Comparison of ENCODE assay signal across 8 mouse cellular contexts in genomic region chr17:67698301-67698700, GRCm38 (mm10). TPM values are rescaled to one million over a fixed set of nuclear protein-coding genes. Genes with fewer than 3 reads are reported as not detected.
DNase-seq lines count a peak whose midpoint lies in the region; ATAC-seq and TF ChIP-seq lines count a peak whose summit lies in the region.

No protein-coding gene starts in this region.

- H3K27me3 ChIP-seq in ES-Bruce4 (ENCODE audit: control insufficient read depth, insufficient read depth, low read length, poor library complexity, severe bottlenecking): no peaks in the 10 kb centered on the region
- H3K27me3 ChIP-seq in forebrain, embryonic 11.5 days (ENCODE audit: control insufficient read depth, insufficient read depth, low read length): no peaks in the 10 kb centered on the region; the same call in 1 of the 2 replicates
- H3K27me3 ChIP-seq in limb, embryonic 11.5 days (ENCODE audit: control insufficient read depth, insufficient read depth, low read length): peaks cover 5% of the 10 kb centered on the region; the same call in 1 of the 2 replicates

- ATAC-seq in forebrain, embryonic 11.5 days (replicated peaks; ENCODE audit: low FRiP score): peak; percentile 87
- ATAC-seq in limb, embryonic 11.5 days (ENCODE audit: insufficient number of reproducible peaks, low FRiP score, low TSS enrichment, low read depth): no peak
- no peak for ATAC-seq in granulocyte monocyte progenitor cell, adult 5-6 weeks (replicated peaks; ENCODE audit: poor library complexity, severe bottlenecking)

- H3K4me2 ChIP-seq in forebrain, embryonic 11.5 days (ENCODE audit: low read depth, low read length, severe bottlenecking): peak overlapping the region; percentile 87
- H3K4me2 ChIP-seq in limb, embryonic 11.5 days (ENCODE audit: low read depth, severe bottlenecking): peak overlapping the region; percentile 96

- under 1% methylated on average over 13 of the region's 13 CpGs for WGBS in forebrain, embryonic 11.5 days
- WGBS in limb, embryonic 11.5 days: 3% methylated on average over 13 of the region's 13 CpGs

- H3K4me3 ChIP-seq in ES-Bruce4 (ENCODE audit: low read depth, low read length): peak overlapping the region; percentile 55
- H3K4me3 ChIP-seq in forebrain, embryonic 11.5 days (ENCODE audit: low read depth, low read length): peak overlapping the region; percentile 76
- H3K4me3 ChIP-seq in limb, embryonic 11.5 days (ENCODE audit: low read depth, low read length): peak overlapping the region; percentile 72

- no peak for TF ChIP-seq POLR2A in ES-Bruce4 (IDR thresholded peaks at IDR 0.05; ENCODE audit: insufficient read depth, low read length)

- no peaks in the 10 kb centered on the region for H3K9me3 ChIP-seq in ES-Bruce4 (replicated peaks; ENCODE audit: control insufficient read depth, insufficient read depth, low read length, poor library complexity, severe bottlenecking)
- H3K9me3 ChIP-seq in forebrain, embryonic 11.5 days (ENCODE audit: control insufficient read depth, low read length): no peaks in the 10 kb centered on the region
- H3K9me3 ChIP-seq in limb, embryonic 11.5 days (ENCODE audit: control insufficient read depth, low read length): no peaks in the 10 kb centered on the region

- no peak overlapping the region for H3K27ac ChIP-seq in ES-Bruce4 (ENCODE audit: insufficient read depth, low read length)
- H3K27ac ChIP-seq in forebrain, embryonic 11.5 days (ENCODE audit: low read depth, low read length): peak overlapping the region; percentile 82
- no peak overlapping the region for H3K27ac ChIP-seq in limb, embryonic 11.5 days (replicated peaks; ENCODE audit: low read depth, low read length)

- 0 out of 2 replicates have a peak overlapping the region, but pooled peaks have one; percentile 72 for H3K9ac ChIP-seq in ES-Bruce4 (ENCODE audit: low read depth, poor library complexity, severe bottlenecking)
- peak overlapping the region; percentile 89 for H3K9ac ChIP-seq in forebrain, embryonic 11.5 days (ENCODE audit: low read length)
- H3K9ac ChIP-seq in limb, embryonic 11.5 days (ENCODE audit: low read length): no peak overlapping the region

- H3K36me3 ChIP-seq in ES-Bruce4 (ENCODE audit: control insufficient read depth, insufficient read depth, low read length, poor library complexity, severe bottlenecking): no peaks in the 10 kb centered on the region
- no peaks in the 10 kb centered on the region for H3K36me3 ChIP-seq in forebrain, embryonic 11.5 days (ENCODE audit: control insufficient read depth, insufficient read depth, low read length)
- H3K36me3 ChIP-seq in limb, embryonic 11.5 days (ENCODE audit: control insufficient read depth, insufficient read depth, low read length): no peaks in the 10 kb centered on the region

- TF ChIP-seq CTCF in ES-Bruce4 (IDR thresholded peaks at IDR 0.05; ENCODE audit: low read depth, low read length): no peak

- H3K4me1 ChIP-seq in ES-Bruce4 (ENCODE audit: control insufficient read depth, insufficient read depth, low read length): peaks cover 4% of the 10 kb centered on the region
- H3K4me1 ChIP-seq in forebrain, embryonic 11.5 days (replicated peaks; ENCODE audit: control insufficient read depth, insufficient read depth, low read length): peaks cover 15% of the 10 kb centered on the region
- H3K4me1 ChIP-seq in limb, embryonic 11.5 days (ENCODE audit: control insufficient read depth, insufficient read depth, low read length): peaks cover 12% of the 10 kb centered on the region

- peak; percentile 43; the same call in 1 of the 2 replicates for TF ChIP-seq EP300 in ES-Bruce4 (IDR thresholded peaks at IDR 0.05; ENCODE audit: insufficient read depth, low read depth, low read length)

- peak; percentile 36 to 38 for DNase-seq in cerebellum, postnatal 14 days
- no peak for DNase-seq in cerebellum, postnatal 36 days
- DNase-seq in forebrain, embryonic 11.5 days (ENCODE audit: low spot score): peak; percentile 88
- DNase-seq in limb, embryonic 11.5 days (ENCODE audit: low spot score): peak; percentile 50
- DNase-seq in retina, postnatal 7 days (ENCODE audit: low read depth, low spot score): peak; percentile 25
- no peak for DNase-seq in thymus, adult 18-20 months

RNA-seq across cellular contexts. Expression of gene Lama1, which starts 1.2 kb away (rescaled TPM):
- 20.2 and 20.3 TPM in 2 replicates for polyA plus RNA-seq in ES-Bruce4 (2011; ENCODE audit: insufficient read depth, insufficient read length, low read depth, missing spikeins)
- polyA plus RNA-seq in forebrain, embryonic 11.5 days (2014; fragmentation: Nextera tagmentation; extraction: Ambion mirVana): 28.5 and 31.5 TPM in 2 replicates
- polyA plus RNA-seq in limb, embryonic 11.5 days (2014; fragmentation: Nextera tagmentation; extraction: Ambion mirVana): 4.9 and 5.2 TPM in 2 replicates
- not detected in 2 replicates for total RNA-seq in granulocyte monocyte progenitor cell, adult 5-6 weeks (2014; fragmentation: Nextera tagmentation)
- not detected in 2 replicates for total RNA-seq in granulocyte monocyte progenitor cell, adult 5-6 weeks (2017)

Comparison
In these comparisons a context has a peak if more than half of its experiments do, and no peak if none do; other contexts are left out.
1. DNase-seq: peak in cerebellum, postnatal 14 days (2 of 2), forebrain, embryonic 11.5 days (single experiment), limb, embryonic 11.5 days (single experiment) and retina, postnatal 7 days (single experiment); none in cerebellum, postnatal 36 days (0 of 2) and thymus, adult 18-20 months (0 of 2).
2. Peak in every context shown above with its lines, with median percentiles within 50 percentile points of each other: H3K4me3 ChIP-seq.